Mouse (Mus musculus) ES-E14 (cell line): ENCODE measurements around the gene Stx7.

ENCODE experiments used
- MAFK ChIP-seq: IDR thresholded peaks from 2 replicates; pipeline ENCODE4 v1.6.1; 2014; ENCODE audit warnings: mild to moderate bottlenecking, low read depth, low read length, inconsistent platforms; ENCODE audit not compliant: insufficient read depth
- ZNF384 ChIP-seq: IDR thresholded peaks from 2 replicates; pipeline ENCODE4 v1.6.1; 2012; ENCODE audit warnings: low read depth, low read length, inconsistent platforms

DNA sequence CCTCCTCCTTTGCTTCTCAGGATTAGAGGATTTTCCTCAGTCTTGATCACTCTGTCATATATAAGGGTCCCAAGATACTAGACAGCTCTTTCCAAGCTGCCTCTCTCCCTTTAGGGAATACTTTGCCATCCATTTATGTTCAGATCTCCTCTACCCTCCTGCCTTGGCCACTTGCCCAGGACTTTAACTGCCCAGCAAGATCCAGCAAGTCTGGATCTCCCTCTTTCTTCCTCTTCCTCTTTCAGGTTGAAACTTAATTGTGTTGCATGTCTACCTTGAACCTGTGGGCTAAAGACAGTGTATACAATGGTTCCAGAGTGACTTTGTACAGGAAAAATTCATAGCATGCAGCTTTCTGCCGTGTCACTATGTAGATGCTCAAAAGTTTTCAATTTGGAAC lies 19.8 kb downstream of the Stx7 start:
- no peak for TF ChIP-seq ZNF384
- no peak for TF ChIP-seq MAFK
